13 mouse cellular contexts compared by ENCODE assay signal in genomic region chr4:34577028-34577427, GRCm38 (mm10). TPM values are rescaled to one million over a fixed set of nuclear protein-coding genes. Genes with fewer than 3 reads are reported as not detected.
A peak's percentile ranks its signal among the peaks of the same experiment; 100 is the strongest.
DNase-seq lines count a peak whose midpoint lies in the region; ATAC-seq lines count a peak whose summit lies in the region.
"Had no signal": no experiment of that assay in that cellular context is flagged by ENCODE, and none has a peak within 500 bp of the region (broad histone marks: within the 10 kb centered on the region; RNA-seq: fewer than 3 reads in every experiment).

No protein-coding gene starts in this region.

- no peak overlapping the region for H3K4me3 ChIP-seq in forebrain, embryonic 16.5 days (replicated peaks; ENCODE audit: low read length)
- H3K4me3 ChIP-seq in forebrain, embryonic 11.5 days (ENCODE audit: low read depth, low read length) = no peak overlapping the region

- WGBS in forebrain, embryonic 16.5 days = 97% methylated on average over 2 of the region's 2 CpGs
- WGBS in forebrain, embryonic 11.5 days = 87% methylated on average over 2 of the region's 2 CpGs

- H3K36me3 ChIP-seq in forebrain, embryonic 16.5 days (ENCODE audit: control insufficient read depth, insufficient read depth) = peaks cover 25% of the 10 kb centered on the region
- H3K36me3 ChIP-seq in forebrain, embryonic 11.5 days (ENCODE audit: control insufficient read depth, insufficient read depth, low read length) = peaks cover 12% of the 10 kb centered on the region

- no peak for DNase-seq in forebrain, embryonic 11.5 days (ENCODE audit: low spot score)
- DNase-seq in left cerebral cortex, postnatal 14 days (ENCODE audit: low spot score in 2 of 2) = peak; percentile 19 to 62
- DNase-seq in left cerebral cortex, adult 11 months (ENCODE audit: low spot score) = no peak
- DNase-seq in ES-CJ7 (ENCODE audit: low read depth, low spot score) = peak; percentile 38
- no peak for DNase-seq in B cell, adult 2 months
- no peak for DNase-seq in urinary bladder, postnatal 14 days (ENCODE audit: low spot score)
- DNase-seq: adrenal gland, postnatal 25 days; cerebellum, adult 11 months; kidney, adult 9 months; layer of hippocampus, postnatal 36 days; thymus, postnatal 4 days had no signal

- H3K9me3 ChIP-seq in forebrain, embryonic 16.5 days (ENCODE audit: control insufficient read depth, low read length) = no peaks in the 10 kb centered on the region
- H3K9me3 ChIP-seq in forebrain, embryonic 11.5 days (ENCODE audit: control insufficient read depth, low read length) = no peaks in the 10 kb centered on the region

- ATAC-seq in forebrain, embryonic 16.5 days = peak; percentile 47; the same call in 1 of the 2 replicates
- no peak for ATAC-seq in forebrain, embryonic 11.5 days (replicated peaks; ENCODE audit: low FRiP score)
- peak; percentile 61 for ATAC-seq in megakaryocyte progenitor cell, adult 5-6 weeks (replicated peaks; ENCODE audit: poor library complexity)

- H3K27me3 ChIP-seq in forebrain, embryonic 16.5 days (replicated peaks; ENCODE audit: control insufficient read depth, insufficient read depth, low read length) = no peaks in the 10 kb centered on the region
- no peaks in the 10 kb centered on the region for H3K27me3 ChIP-seq in forebrain, embryonic 11.5 days (ENCODE audit: control insufficient read depth, insufficient read depth, low read length)

- H3K9ac ChIP-seq in forebrain, embryonic 16.5 days (replicated peaks; ENCODE audit: low read depth, low read length) = no peak overlapping the region
- H3K9ac ChIP-seq in forebrain, embryonic 11.5 days (ENCODE audit: low read length) = no peak overlapping the region

- intact Hi-C loops in left cerebral cortex, postnatal 14 days (cut with DNase I) = no loop called here

- no peaks in the 10 kb centered on the region for H3K4me1 ChIP-seq in forebrain, embryonic 16.5 days (replicated peaks; ENCODE audit: control insufficient read depth, insufficient read depth, low read length)
- H3K4me1 ChIP-seq in forebrain, embryonic 11.5 days (replicated peaks; ENCODE audit: control insufficient read depth, insufficient read depth, low read length) = no peaks in the 10 kb centered on the region

- no peak overlapping the region for H3K27ac ChIP-seq in forebrain, embryonic 16.5 days (ENCODE audit: low read length)
- H3K27ac ChIP-seq in forebrain, embryonic 11.5 days (ENCODE audit: low read depth, low read length) = no peak overlapping the region

- no peak overlapping the region for H3K4me2 ChIP-seq in forebrain, embryonic 16.5 days (ENCODE audit: low read length)
- H3K4me2 ChIP-seq in forebrain, embryonic 11.5 days (ENCODE audit: low read depth, low read length, severe bottlenecking) = no peak overlapping the region

RNA-seq across cellular contexts. Expression of gene Akirin2, which starts 26.3 kb away (rescaled TPM):
- polyA plus RNA-seq in forebrain, embryonic 16.5 days (2015; fragmentation: Nextera tagmentation; extraction: Ambion mirVana) = 79.4 and 93.1 TPM in 2 replicates
- polyA plus RNA-seq in forebrain, embryonic 11.5 days (2014; fragmentation: Nextera tagmentation; extraction: Ambion mirVana) = 91.0 and 91.6 TPM in 2 replicates
- 100 to 1,000 TPM; 105 to 106 TPM for total RNA-seq in left cerebral cortex, postnatal 14 days (2021)
- 48.9 and 56.4 TPM in 2 replicates for total RNA-seq in megakaryocyte progenitor cell, adult 5-6 weeks (2015)
- 43.6 and 45.2 TPM in 2 replicates for total RNA-seq in megakaryocyte progenitor cell, adult 5-6 weeks (2017)

RNA-seq across cellular contexts. Expression of gene Orc3, which starts 37.7 kb away (rescaled TPM):
- polyA plus RNA-seq in forebrain, embryonic 16.5 days (2015; fragmentation: Nextera tagmentation; extraction: Ambion mirVana) = 99.1 and 104 TPM in 2 replicates
- polyA plus RNA-seq in forebrain, embryonic 11.5 days (2014; fragmentation: Nextera tagmentation; extraction: Ambion mirVana) = 123 and 133 TPM in 2 replicates
- 10 to 100 TPM; 33.3 to 39.2 TPM for total RNA-seq in left cerebral cortex, postnatal 14 days (2021)
- total RNA-seq in megakaryocyte progenitor cell, adult 5-6 weeks (2015) = 160 TPM in 2 replicates
- 112 and 121 TPM in 2 replicates for total RNA-seq in megakaryocyte progenitor cell, adult 5-6 weeks (2017)

RNA-seq across cellular contexts. Expression of gene Rars2, which starts 37.7 kb away (rescaled TPM):
- 55.0 and 63.4 TPM in 2 replicates for polyA plus RNA-seq in forebrain, embryonic 16.5 days (2015; fragmentation: Nextera tagmentation; extraction: Ambion mirVana)
- 73.8 and 82.5 TPM in 2 replicates for polyA plus RNA-seq in forebrain, embryonic 11.5 days (2014; fragmentation: Nextera tagmentation; extraction: Ambion mirVana)
- total RNA-seq in left cerebral cortex, postnatal 14 days (2021) = 10 to 100 TPM; 23.0 to 26.1 TPM
- 39.8 and 40.4 TPM in 2 replicates for total RNA-seq in megakaryocyte progenitor cell, adult 5-6 weeks (2015)
- total RNA-seq in megakaryocyte progenitor cell, adult 5-6 weeks (2017) = 42.6 and 60.1 TPM in 2 replicates

Comparison
In these comparisons a context has a peak if more than half of its experiments do, and no peak if none do; other contexts are left out.
1. DNase-seq: peak in left cerebral cortex, postnatal 14 days (2 of 2) and ES-CJ7 (single experiment); none in forebrain, embryonic 11.5 days (single experiment), left cerebral cortex, adult 11 months (single experiment), B cell, adult 2 months (0 of 2) and urinary bladder, postnatal 14 days (single experiment).